Mouse (Mus musculus) kidney, adult 11 months (tissue): ENCODE data around the gene Bid.
"Not testable (repeated sequence)": the region's sequence is repeated elsewhere in the genome, so short reads cannot be mapped to it uniquely, and the experiment has no call there.

ENCODE experiments used
- DNase-seq: peaks from one replicate; pipeline ENCODE4 v3.0.0; 2022

Gene Bid

GRCm38 (mm10) chr6:120934176-120934575 is 17.5 kb upstream of the Bid start:
- DNase-seq: no peak

- no peak for DNase-seq
These were observed 17.0 kb upstream of the Bid start for GRCm38 (mm10) chr6:120933670-120934069.

GRCm38 (mm10) chr6:120932597-120932996 is 15.9 kb upstream of the Bid start:
- no peak for DNase-seq

GRCm38 (mm10) chr6:120930450-120931306 is 14.0 kb upstream of the Bid start:
- DNase-seq: no peak

- no peak for DNase-seq
These were observed 12.8 kb upstream of the Bid start for GRCm38 (mm10) chr6:120929421-120929820.

GRCm38 (mm10) chr6:120927765-120928164 is 11.1 kb upstream of the Bid start:
- peak; percentile 75 for DNase-seq

GRCm38 (mm10) chr6:120926880-120927279 is 10.2 kb upstream of the Bid start:
- no peak for DNase-seq

GRCm38 (mm10) chr6:120924791-120925321 is 8.2 kb upstream of the Bid start:
- DNase-seq: not testable (repeated sequence)

GRCm38 (mm10) chr6:120917975-120918374 is 1.3 kb upstream of the Bid start:
- no peak for DNase-seq

- DNase-seq: not testable (repeated sequence)
These were observed 574 bp upstream of the Bid start for GRCm38 (mm10) chr6:120916972-120917881.

- DNase-seq: no peak
These were observed 1.0 kb downstream of the Bid start for GRCm38 (mm10) chr6:120915649-120915975.

GRCm38 (mm10) chr6:120914911-120915648 is 1.6 kb downstream of the Bid start:
- peak; percentile 67 for DNase-seq

GRCm38 (mm10) chr6:120914533-120914910 is 2.1 kb downstream of the Bid start:
- DNase-seq: no peak

GRCm38 (mm10) chr6:120913783-120914182 is 2.9 kb downstream of the Bid start:
- no peak for DNase-seq

- DNase-seq: peak; percentile 68
These were observed 3.7 kb downstream of the Bid start for GRCm38 (mm10) chr6:120912931-120913330.

- DNase-seq: no peak
These were observed 5.2 kb downstream of the Bid start for GRCm38 (mm10) chr6:120911213-120912007.

GRCm38 (mm10) chr6:120909501-120909900 is 7.2 kb downstream of the Bid start:
- no peak for DNase-seq

GRCm38 (mm10) chr6:120907876-120908597 is 8.6 kb downstream of the Bid start:
- not testable (repeated sequence) for DNase-seq

- DNase-seq: peak; percentile 86
These were observed 10.1 kb downstream of the Bid start for GRCm38 (mm10) chr6:120906521-120906920.

- DNase-seq: peak; percentile 78
These were observed 11.5 kb downstream of the Bid start for GRCm38 (mm10) chr6:120905111-120905510.

- DNase-seq: no peak
These were observed 12.7 kb downstream of the Bid start for GRCm38 (mm10) chr6:120903961-120904360.
